Mouse (Mus musculus) E14TG2a.4 (cell line): ENCODE data around the gene Ndufa4l2.

Source experiments
- CTCF ChIP-seq: conservative IDR thresholded peaks from 2 replicates; pipeline ENCODE4 v1.5.1; 2014; ENCODE audit warnings: low read length
- NANOG ChIP-seq: IDR thresholded peaks from 2 replicates; pipeline ENCODE4 v1.6.1; 2014; ENCODE audit warnings: borderline replicate concordance, low read length, mixed read lengths
- POU5F1 ChIP-seq: IDR thresholded peaks from 2 replicates; pipeline ENCODE4 v1.6.1; 2014; ENCODE audit warnings: low read length, borderline replicate concordance

DNA sequence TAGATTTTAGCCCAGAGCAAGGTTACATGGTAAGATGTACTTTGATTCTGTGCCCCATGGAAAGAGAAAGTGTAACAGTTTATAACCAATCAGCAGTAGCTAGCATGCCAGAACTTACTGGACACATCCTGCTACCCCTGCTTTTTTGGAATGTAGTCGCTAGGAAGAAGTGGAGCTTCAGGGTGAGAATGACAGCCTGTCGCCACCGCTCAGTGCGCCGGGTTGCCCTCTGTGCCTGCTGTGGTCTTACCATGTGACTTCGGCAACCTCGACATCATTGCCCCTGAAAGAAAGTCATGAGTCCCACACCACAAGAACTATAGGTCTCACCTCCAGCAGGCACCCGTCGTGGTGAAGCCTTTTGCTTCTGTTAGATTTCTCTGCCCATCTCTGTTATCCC, 42.0 kb upstream of the Ndufa4l2 start:
- no peak for TF ChIP-seq CTCF
- TF ChIP-seq NANOG = no peak
- no peak for TF ChIP-seq POU5F1
